Mouse (Mus musculus) retina, postnatal 1 day (tissue): ENCODE measurements around the gene Ppib.
A peak's percentile ranks its signal among the peaks of the same experiment; 100 is the strongest.

Source experiments
- DNase-seq: peaks from one replicate; pipeline ENCODE4 v3.0.0-alpha.2; 2012

The Ppib gene

DNA sequence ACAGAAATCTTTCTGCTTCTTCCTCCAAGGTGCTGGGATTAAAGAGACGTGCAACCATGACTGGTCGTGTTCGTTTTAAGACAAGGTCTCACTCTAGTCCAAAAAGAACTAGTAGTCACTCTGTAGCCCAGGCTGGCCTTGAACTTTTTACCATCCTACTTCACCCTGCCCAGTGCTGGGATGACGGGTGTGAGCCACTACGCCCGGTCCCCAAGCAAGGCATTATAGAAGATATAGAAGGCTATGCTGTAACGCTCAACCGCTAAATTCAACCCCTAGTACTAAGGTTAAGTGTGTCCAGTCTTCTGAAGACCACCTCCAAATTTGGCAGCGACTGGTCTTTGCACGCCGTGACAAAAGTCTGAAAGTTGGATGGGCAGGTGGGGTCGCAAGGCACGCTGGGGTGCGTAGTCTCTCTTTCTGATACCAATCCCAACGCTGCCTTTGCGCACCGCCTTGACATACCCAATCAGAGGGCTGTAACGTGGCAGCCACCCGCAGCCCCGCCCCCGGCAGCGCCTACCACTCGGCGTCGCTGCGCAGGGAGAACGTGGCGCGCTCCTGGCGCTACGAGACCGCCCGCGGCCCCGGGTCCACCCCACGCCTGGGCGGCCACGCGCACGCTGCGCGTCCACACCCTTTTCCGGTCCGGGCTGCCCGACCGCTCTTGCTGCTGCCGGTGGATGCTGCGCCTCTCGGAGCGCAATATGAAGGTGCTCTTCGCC lies at the start of gene Ppib:
Gene Ppib (plus strand): TSS at position 640 of the 725 bp plus-strand sequence.
- peak; percentile 98 for DNase-seq

DNA sequence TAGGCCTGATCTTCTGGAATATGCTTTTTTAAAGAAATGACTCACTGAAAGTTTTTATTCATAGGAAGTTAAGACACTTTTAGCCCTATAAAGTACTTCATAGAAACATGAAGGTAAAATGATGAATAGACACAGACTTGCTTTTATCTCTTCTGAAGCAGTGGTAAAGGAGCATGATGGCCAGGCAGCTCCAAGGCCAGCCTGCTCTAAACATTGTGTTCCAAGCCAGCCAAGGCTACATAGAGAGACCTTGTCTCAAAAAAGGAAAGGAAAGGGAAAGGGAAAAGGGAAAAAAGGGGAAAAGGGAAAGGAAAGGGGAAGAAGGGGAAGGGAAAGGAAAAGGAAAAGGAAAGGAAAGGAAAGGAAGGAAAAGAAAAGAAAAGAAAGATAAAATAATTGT lies 39.4 kb upstream of the Ppib start:
- DNase-seq, result no peak

DNA sequence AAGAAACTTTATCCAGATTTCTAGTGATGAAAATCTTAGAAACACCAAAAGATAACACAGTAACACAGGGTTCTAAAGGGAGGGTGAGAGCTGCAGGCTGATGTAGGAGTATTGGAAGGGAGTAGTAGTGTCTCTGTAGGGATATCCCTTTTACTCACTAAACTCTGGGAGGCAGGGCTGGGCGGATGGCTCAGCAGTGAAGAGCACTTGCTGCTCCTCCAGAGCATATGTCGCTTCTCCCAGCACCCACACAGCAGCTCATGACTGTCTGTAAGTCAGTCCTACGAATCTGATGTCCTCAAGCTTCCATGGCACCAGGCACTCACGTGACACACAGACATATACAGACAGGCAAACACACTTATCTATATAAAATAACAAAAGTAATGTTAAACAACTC lies 21.9 kb upstream of the Ppib start:
- no peak for DNase-seq

DNA sequence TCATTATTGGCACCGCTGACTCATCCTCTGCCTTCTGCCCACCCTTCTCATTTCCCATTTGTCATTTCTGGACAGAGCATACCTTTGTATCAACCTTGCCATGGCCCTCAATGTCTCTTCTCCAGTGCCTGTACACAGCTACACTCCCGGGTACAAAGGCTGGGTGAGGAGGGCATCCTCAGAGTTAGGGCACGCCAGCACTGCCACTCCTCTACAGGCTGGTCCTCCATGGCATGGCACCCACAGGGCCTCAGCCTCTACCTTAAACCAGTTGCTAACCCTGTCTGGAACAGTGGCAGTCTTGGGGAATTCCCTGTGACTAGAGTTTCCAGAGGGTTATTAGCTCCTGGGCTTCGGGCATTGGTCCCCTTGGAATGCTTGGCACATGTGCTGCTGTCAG lies 21.4 kb upstream of the Ppib start:
- no peak for DNase-seq

DNA sequence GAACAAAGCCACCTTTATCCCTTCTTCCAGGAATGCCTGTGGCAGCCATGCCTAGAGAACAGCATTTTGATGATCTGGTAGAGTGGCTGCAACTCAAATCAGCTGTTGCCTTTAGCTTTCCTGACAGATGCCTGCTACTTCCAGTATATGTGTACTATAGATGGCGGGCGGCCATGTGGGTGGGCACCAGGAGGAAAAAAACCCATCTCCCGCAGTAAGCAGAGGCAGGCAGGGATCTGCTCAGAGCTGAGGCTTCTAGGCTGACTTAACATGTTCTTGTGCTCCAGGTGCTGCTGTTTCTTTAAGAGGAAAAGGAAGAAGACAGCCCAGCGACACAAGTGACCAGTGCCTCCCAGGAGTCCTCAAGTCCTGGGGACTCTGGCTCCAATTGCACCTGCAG lies 20.7 kb upstream of the Ppib start:
- no peak for DNase-seq

DNA sequence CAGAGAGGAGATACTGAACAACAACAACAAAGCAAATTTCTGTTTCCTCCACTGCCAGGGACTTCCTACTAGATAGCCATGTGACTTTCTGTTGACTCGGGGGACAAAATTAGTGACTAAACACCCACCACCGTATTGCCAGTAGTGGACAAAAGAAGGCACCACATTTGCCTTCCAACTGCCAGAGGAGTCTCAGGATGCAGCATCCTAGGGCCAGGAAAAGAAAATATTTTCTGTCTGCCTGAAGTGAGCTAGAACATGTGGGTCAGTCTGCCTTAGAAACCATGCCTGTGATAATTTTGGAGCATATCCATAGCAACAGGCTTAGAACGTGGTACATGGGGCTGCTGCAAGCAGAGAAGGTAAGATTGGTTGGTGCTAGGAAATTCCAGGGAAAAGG lies 19.2 kb upstream of the Ppib start:
- DNase-seq, result no peak

DNA sequence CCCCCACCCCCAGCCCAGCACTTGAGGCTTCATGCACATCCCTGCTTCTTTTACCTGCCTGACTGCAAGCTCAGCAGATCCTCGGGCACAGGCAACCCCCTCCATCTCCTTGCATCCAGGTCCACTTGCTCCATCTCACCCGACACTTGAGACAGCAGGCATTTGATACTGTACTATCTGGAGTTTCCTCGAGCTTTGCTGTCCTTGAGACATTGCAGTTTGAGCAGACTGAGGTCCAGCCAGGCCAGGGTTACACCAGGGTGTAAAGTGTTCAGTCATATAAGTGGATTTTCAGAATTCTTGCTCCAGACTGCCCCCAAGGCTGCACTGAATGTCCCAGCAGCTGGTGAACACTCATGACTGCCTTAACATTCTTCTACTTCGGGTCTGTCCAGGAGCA lies 17.7 kb upstream of the Ppib start:
- DNase-seq, result no peak

DNA sequence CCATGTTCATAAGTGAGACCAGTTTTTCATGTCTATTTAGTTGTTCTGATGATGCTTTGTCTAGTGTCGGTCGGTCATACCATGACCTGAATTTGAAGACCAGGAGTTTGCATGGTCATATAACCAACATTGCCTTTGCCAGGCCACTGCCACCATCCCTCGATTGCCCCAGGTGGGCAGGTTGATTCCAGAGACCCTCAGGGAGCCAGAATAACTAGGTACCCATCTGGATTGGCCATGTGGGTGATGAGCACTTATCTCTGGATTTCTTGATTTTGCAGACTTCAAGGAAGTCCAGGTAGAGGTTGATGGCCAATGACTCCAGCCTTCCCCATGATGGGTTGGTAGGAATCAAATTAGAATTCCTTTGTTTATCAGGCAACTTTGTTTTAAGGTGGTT lies 16.8 kb upstream of the Ppib start:
- no peak for DNase-seq

DNA sequence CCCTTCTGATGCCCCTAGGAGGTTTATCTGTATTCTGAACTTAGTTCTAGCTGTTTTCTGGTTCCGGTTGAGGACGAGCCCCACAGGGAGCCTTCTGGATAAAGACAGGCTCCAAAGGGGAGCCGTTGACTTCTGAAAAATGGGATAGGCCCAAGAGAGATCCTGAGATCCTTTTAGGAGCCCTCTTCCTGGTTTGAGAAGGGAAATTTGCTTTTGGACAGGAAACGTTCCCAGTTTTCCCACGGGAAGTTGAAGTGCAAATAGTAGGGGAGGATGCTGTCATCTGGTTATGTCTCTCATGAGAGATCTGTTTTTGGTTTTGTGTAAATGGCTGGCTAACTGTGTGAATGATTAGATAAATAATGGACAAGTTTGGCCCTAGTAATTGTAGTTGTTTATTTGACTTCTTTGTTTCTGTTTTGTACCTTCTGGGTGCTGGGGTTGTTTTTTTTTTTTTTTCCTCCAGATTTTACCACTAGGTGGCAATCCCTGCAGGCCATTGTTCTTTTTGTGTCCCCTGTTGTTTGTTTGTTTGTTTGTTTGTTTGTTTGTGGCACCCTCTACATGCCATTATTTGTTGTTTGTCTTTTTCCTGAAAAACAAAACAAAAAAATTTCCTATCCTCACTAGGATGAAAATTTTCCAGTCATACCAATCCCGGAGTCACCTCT lies 10.0 kb upstream of the Ppib start:
- no peak for DNase-seq

DNA sequence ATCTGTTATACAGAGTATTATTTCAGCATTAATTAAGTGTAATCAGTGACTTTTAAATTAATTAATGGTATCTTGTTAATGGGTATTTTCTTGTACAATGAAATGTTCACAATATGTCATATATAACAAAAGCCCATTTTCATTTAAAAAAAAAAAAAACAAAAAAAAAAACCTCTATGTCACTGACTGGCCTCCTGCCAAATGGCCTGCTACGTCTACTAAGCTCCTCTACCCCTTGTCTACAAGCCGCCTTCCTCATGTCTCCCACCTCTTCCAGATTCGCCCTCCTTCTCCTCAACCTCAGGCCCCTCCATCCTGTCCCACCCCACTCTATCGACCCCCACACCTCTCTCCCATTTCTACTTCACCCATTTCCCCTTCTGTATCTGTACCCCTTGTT lies 8.5 kb upstream of the Ppib start:
- no peak for DNase-seq

DNA sequence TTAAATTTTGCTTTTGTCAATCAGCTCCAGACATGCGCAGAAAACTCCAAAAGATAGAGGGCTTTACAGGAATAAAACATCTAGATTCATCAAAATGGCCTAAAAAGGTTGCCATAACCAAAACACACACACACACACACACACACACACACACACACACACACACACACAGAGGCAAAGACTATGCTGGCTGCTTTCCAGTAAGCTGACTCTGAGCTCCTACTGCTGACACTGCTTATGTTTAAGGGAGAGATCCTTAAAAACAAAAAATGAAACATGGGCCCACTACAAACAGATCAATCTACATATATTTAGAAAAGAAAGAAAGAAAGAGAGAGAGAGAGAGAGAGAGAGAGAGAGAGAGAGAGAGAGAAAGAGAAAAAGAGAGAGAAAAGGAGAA lies 7.3 kb upstream of the Ppib start:
- no peak for DNase-seq

DNA sequence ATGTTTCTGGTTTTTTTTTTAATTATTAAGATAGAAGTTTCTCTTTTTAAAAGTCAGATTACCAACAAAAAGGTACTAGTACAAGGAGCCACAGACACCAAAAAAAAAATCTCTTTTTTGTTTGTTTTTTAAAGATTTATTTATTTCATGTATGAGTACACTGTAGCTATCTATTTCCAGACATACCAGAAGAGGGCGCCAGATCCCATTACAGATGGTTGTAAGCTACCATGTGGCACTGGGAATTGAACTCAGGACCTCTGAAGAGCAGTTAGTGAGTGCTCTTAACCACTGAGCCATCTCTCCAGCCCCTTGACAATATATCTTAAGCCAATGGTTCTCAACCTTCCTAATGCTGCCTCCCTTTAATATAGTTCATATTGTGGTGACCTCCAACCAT lies 6.4 kb upstream of the Ppib start:
- no peak for DNase-seq

DNA sequence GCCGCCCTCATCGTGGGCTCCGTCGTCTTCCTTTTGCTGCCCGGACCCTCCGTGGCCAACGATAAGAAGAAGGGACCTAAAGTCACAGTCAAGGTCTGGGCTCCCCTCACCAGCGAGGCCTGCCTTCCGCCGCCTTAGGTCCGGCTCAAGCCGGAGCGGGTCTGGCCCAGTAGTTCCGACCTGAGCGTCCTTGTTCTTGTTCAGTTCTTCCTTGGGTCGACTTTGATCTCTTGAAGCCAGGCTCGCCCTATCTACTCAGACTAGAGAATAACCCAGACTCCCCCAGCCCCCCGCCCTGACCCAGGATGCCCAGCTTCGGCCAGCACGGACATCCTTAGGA lies 256 bp downstream of the Ppib start:
- no peak for DNase-seq

DNA sequence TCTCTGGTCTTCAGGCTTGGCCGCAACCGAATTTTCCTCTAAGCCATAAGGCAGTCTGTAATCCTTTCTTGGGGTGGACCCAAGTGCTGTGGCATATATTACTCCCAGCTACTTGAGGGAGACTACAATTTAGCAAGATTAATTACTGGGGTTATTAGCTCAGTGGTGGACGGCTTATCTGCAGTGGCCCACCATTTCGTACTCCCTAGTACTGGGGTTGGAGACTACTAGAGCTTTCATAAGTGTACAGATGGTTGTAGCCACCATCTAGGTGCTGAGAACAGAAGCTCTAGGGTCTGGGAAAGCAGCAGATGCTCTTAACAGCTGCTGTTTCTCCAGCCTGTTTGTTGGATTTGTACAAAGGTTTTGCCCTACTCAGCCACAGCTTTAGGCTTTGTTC lies 964 bp downstream of the Ppib start:
- DNase-seq, result peak; percentile 81

DNA sequence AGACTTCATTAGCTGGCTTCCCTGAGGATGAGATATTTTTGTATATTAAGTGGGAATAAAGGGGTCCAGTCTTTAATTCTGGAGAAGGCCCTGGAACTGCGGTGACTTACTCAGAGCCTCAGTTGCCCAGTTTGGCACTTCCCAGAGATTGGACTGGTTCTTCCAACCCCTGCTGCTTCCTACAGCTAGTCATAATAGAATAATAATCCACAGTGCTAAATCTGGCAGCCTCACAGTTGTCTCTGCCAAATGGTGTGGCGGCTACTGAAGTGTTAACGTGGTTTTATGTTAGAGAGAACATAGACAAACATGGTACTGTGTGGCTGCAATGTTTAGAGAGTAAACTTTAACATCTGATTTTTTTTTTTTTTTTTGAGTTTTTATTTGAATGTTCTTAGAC lies 1.6 kb downstream of the Ppib start:
- no peak for DNase-seq

DNA sequence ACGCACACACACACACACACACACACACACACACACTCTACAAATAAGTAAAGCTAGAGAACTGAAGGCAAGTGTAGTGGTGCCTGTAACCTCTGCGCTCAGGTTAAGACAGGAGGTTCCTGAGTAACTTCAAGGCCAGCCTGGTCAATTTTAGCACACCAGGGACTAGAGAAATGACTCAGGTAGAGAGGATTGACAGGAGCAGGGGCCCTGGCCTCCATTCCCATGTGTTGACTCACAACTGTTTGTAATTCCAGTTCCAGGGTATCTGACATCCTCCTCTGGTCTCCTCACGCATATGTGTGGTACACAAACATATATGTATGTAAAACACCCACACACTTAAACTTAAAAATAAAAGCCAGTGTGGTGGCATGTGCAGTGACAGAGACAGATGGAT lies 3.4 kb downstream of the Ppib start:
- no peak for DNase-seq

DNA sequence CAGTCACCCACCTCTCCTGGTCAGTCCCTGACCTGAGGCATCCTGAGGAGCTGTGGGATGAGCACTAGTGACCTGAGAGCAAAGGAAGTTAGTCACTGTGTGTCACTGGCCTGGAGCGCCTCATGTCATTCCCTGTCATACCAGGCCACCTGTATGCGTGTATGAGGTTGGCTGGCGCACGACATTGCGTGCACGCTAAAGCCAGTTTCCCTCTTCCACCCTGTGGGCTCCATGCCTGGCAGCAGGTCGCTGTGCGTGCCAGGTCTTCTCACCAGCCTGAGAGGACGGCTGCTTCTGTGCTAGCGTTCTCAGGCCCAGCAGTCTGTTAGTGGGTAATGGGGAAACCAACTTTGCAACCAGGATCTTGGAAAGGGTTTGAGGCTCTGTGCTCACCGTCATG lies 4.3 kb downstream of the Ppib start:
- DNase-seq, result no peak

DNA sequence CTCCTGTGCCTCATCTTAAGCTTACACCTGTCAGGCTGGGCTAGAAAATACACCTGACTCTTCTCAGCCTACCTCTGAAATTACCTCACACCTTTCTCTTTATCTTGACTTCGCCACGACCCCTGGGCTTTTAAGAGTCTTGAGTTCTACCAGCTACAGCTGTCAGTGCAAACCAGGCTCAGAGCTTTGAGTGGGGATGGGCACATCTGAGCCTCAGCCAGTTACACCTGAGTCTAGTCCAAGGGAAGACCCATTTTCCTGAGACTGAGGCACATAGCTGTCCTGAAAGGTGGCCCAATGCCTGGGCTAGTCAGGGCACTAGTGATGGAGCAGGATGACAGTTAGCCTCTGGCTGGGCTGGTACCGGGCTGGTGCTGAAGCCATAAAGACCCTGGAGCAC lies 6.8 kb downstream of the Ppib start:
- no peak for DNase-seq

DNA sequence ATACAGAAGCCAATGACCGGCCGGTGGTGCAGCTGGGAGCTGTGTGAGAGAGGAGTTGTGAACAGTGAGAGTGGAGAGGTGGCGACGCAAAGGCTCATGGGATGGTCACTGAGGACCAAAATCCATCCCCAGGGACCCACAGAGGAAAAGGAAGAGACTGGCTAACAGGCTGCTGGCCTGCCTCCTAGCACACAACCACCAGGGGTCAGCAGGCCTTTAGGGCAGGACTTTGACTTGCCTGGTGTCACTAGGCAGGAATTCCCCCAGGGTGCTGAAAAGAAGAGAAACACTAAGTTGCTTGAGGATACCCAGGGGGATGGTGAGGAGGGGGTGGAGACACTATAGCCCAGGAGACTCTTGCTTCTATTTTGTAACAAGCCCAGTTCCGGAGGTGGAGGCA lies 7.5 kb downstream of the Ppib start:
- peak; percentile 62 for DNase-seq

DNA sequence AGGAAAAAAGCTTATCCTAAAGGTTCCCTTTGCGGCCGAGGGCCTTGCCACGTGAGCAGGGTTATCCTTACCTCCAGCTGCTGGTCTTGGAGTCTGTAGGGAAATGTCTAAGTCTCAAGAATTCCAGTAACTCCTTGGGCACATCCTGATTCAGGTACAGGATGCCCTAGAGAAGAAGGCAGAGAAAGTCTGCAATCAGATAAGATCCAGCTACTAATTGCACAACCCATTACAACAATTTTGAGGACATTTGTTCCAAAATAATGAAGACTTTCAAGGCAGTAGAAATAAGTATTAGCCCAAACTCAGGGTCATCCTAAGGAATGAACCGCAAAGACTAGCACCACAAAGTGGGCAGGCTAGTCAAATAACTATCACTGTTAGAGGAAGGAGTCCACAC lies 8.0 kb downstream of the Ppib start:
- no peak for DNase-seq

DNA sequence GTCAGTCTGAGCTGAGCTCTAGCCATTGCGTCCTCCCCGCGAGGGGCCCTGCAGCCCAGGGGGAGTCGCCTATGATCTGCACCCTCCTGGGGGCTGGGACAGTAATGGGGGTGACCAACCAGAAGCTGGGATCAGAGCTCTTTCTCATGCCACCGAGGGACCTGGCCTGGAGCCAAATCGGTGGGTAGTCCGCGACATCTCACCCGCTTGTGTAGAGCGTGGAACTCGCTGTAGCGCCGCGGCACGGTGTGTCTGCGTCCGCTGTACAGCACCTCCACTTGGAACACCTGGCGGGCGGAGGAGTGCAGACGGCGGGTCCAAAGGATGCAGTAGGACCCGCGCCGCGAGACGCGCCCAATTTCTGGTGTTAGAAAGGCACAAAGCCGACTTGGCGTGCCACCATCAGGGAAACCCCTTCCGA lies 9.0 kb downstream of the Ppib start:
- peak; percentile 71 for DNase-seq

DNA sequence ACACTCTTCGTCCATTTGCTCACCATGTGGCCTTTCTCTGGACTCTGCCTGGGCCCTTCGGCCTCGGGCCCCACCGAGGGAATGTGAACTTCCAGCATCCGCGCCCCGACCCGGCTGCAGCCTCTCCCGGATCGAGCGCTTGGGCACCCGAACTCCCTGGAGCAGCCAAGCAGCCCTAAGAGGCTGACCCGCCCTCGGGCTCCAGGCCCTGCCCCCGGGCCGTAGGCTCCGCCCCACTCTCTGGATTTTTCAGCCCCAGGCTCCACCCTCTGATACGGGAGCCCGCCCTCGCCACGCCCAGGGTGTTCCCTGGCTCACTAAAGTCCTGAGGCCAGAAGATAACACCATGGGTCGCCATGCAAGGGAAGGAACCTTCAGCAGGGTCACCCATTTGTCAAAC lies 9.6 kb downstream of the Ppib start, which contains the start of gene Snx22:
Gene Snx22 (minus strand): TSS at position 137 of the 400 bp plus-strand sequence.
- DNase-seq, result peak; percentile 88

DNA sequence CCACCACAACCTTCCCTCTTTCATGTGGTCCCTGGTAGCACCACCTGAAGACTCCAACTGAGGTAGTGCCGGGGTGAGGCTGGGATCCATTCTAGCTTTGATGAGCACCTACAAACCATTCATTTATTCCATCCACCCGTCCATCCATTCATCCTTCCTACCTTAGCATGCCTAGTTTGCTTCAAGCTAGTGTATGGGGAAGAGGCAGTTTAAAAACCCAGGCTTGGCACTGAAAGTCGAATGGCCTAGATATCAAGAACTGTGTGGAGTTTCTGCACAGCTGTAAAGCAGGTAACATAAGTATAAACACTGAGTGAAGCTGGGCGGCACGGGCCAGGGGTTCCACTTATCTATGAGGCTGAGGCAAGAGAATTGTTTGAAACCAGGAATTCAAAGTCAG lies 10.1 kb downstream of the Ppib start:
- DNase-seq, result no peak

DNA sequence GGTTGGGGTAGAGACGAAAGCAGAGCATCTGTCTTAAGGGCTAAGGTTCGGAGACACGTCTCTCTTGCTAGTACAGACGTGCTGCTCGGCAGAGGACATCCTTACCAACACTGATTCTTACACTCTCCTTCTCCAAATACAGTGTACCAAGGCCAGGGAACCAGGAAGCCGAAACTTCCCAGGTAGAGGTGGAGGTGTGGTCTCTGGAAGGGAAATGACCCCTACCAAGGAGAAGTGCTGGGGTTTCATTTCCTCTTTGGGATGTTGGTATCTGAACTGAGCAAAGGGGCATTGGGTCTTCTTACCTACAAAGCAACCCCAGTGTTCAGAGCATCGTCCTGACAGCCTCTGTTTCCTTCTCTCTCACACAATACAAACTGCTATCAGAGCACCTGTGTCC lies 12.7 kb downstream of the Ppib start:
- DNase-seq, result no peak

DNA sequence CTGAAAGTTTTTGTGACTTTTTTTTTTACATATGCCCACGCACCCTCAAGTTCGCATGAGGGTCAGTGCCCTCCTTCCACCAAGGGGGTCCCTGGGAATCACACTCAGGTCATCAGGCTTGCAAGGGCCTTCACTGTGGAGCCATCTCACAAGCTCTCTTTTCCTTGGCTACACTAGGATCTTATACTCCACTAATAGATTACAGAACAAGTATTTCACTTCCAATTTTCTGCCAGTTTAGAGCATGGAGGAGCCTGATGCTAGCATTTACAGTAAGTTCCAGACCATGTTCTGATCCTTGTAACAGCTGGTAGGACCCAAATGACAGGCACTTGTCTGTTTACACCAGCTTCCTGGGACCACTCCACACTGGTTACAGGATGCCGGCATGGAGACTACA lies 18.1 kb downstream of the Ppib start:
- no peak for DNase-seq
